Comparison of ENCODE assay signal across 30 mouse cellular contexts in the genomic region with DNA sequence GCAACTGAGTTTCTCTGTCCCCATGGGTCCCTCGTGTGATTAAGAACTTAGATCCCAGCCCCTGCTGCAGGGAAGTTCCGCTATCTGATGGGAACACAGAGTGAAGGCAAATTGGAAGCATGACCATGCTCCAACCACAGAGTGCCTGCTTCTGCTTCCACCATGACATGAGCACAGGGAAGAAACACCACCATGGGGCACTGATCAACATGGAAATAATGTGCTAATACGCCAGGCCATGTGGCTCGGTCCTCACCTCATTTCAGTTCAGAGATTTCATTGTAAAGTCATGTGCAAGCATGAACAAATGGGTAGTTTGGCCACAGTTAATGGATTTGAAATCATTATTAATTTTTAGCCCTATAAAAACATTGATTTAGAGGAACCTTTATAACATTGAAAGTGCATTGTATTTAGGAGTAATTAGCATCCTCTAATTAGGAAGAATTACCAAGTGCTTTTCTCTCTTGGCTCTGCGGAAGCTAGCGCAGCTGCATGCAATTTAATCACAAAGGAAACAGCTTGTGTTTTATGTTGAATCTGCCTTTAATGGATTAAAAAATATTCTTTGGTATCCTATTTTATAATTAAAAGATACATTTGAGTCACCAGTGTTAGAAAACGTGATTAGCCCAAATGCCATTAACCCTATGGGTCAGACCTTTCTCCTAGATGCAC.
DNase-seq lines count a peak whose midpoint lies in the region; ATAC-seq lines count a peak whose summit lies in the region.
"Had no signal": no experiment of that assay in that cellular context is flagged by ENCODE, and none has a peak within 500 bp of the region (broad histone marks: within the 10 kb centered on the region; RNA-seq: fewer than 3 reads in every experiment).

No protein-coding gene starts in this region.

- no peak for DNase-seq in forebrain, embryonic 10.5 days (ENCODE audit: extremely low spot score, low spot score)
- DNase-seq in layer of hippocampus, adult 8-10 months (ENCODE audit: low spot score in 2 of 2), result peak; percentile 12 to 32
- DNase-seq in layer of hippocampus, postnatal 25 days (ENCODE audit: extremely low spot score in 1 of 2, low spot score in 1 of 2), result no peak
- DNase-seq in brain, embryonic 18.5 days (ENCODE audit: low read depth, low spot score), result peak; percentile 40
- DNase-seq in layer of hippocampus, adult 9-11 months, result peak; percentile 30
- DNase-seq in adrenal gland, postnatal 36 days, result no peak
- DNase-seq in left cerebral cortex, adult 8-10 months (ENCODE audit: low spot score in 2 of 2), result no peak
- DNase-seq: adrenal gland, adult 2 months; cerebellum, adult 11-12 months; cerebellum, adult 9-11 months; embryo, embryonic 11 days; gastrocnemius, postnatal 10 days; kidney, adult 8-10 months; kidney, postnatal 14 days; liver, embryonic 13.5 days; lung, adult 18-20 months; retina, postnatal 1 day; right cerebral cortex, postnatal 14 days had no signal

- H3K9me3 ChIP-seq in forebrain, embryonic 12.5 days, result 0 out of 2 replicates have a peak, but pooled peaks cover 5% of the 10 kb centered on the region
- H3K9me3 ChIP-seq in forebrain, embryonic 10.5 days, result no peaks in the 10 kb centered on the region
- H3K9me3 ChIP-seq: embryonic facial prominence, embryonic 12.5 days; limb, embryonic 10.5 days; limb, embryonic 15.5 days; liver, embryonic 13.5 days; neural tube, embryonic 12.5 days had no signal

- no peaks in the 10 kb centered on the region for H3K4me1 ChIP-seq in forebrain, embryonic 12.5 days
- no peaks in the 10 kb centered on the region for H3K4me1 ChIP-seq in forebrain, embryonic 10.5 days
- H3K4me1 ChIP-seq: embryonic facial prominence, embryonic 12.5 days; limb, embryonic 10.5 days; limb, embryonic 15.5 days; liver, embryonic 13.5 days; midbrain, embryonic 10.5 days; neural tube, embryonic 12.5 days had no signal

- H3K9ac ChIP-seq in forebrain, embryonic 12.5 days, result no peak overlapping the region
- H3K9ac ChIP-seq: embryonic facial prominence, embryonic 12.5 days; limb, embryonic 15.5 days; liver, embryonic 13.5 days; neural tube, embryonic 12.5 days had no signal

- no peaks in the 10 kb centered on the region for H3K27me3 ChIP-seq in forebrain, embryonic 12.5 days
- no peaks in the 10 kb centered on the region for H3K27me3 ChIP-seq in forebrain, embryonic 10.5 days (ENCODE audit: poor library complexity, severe bottlenecking)
- H3K27me3 ChIP-seq: CH12.LX; embryonic facial prominence, embryonic 12.5 days; limb, embryonic 15.5 days; liver, embryonic 13.5 days; neural tube, embryonic 12.5 days had no signal

- H3K27ac ChIP-seq in forebrain, embryonic 12.5 days, result no peak overlapping the region
- H3K27ac ChIP-seq in forebrain, embryonic 10.5 days, result no peak overlapping the region
- H3K27ac ChIP-seq: embryonic facial prominence, embryonic 12.5 days; limb, embryonic 10.5 days; limb, embryonic 15.5 days; liver, embryonic 13.5 days; macrophage; midbrain, embryonic 10.5 days; neural tube, embryonic 12.5 days had no signal

- 58% methylated on average over 7 of the region's 7 CpGs for WGBS in forebrain, embryonic 12.5 days
- WGBS in forebrain, embryonic 10.5 days, result 86% methylated on average over 7 of the region's 7 CpGs

- no peak overlapping the region for H3K4me2 ChIP-seq in forebrain, embryonic 12.5 days
- H3K4me2 ChIP-seq: embryonic facial prominence, embryonic 12.5 days; limb, embryonic 15.5 days; liver, embryonic 13.5 days; neural tube, embryonic 12.5 days had no signal

- no peak overlapping the region for H3K4me3 ChIP-seq in forebrain, embryonic 12.5 days (replicated peaks)
- no peak overlapping the region for H3K4me3 ChIP-seq in forebrain, embryonic 10.5 days
- H3K4me3 ChIP-seq: embryonic facial prominence, embryonic 12.5 days; limb, embryonic 10.5 days; limb, embryonic 15.5 days; liver, embryonic 13.5 days; midbrain, embryonic 10.5 days; neural tube, embryonic 12.5 days had no signal

- H3K36me3 ChIP-seq in forebrain, embryonic 12.5 days (replicated peaks), result no peaks in the 10 kb centered on the region
- no peaks in the 10 kb centered on the region for H3K36me3 ChIP-seq in forebrain, embryonic 10.5 days (replicated peaks)
- H3K36me3 ChIP-seq: embryonic facial prominence, embryonic 12.5 days; limb, embryonic 10.5 days; limb, embryonic 15.5 days; liver, embryonic 13.5 days; midbrain, embryonic 10.5 days; neural tube, embryonic 12.5 days had no signal

- peak; percentile 34; the same call in 1 of the 2 replicates for ATAC-seq in forebrain, embryonic 12.5 days (ENCODE audit: low FRiP score)
- ATAC-seq: activated CD4-positive, CD25-positive, alpha-beta regulatory T cell, adult 4 months; intestine, embryonic 16.5 days; lung, postnatal 0 days; midbrain, embryonic 16.5 days had no signal

Comparison
In these comparisons a context has a peak if more than half of its experiments do, and no peak if none do; other contexts are left out.
1. DNase-seq: peak in layer of hippocampus, adult 8-10 months (2 of 2), brain, embryonic 18.5 days (single experiment) and layer of hippocampus, adult 9-11 months (single experiment); none in forebrain, embryonic 10.5 days (single experiment), layer of hippocampus, postnatal 25 days (0 of 2), adrenal gland, postnatal 36 days (0 of 2) and left cerebral cortex, adult 8-10 months (0 of 2).